Mouse (Mus musculus): ENCODE measurements around the gene Unc93b1. TPM values are rescaled to one million over a fixed set of nuclear protein-coding genes. Genes with fewer than 3 reads are reported as not detected.
A peak's percentile ranks its signal among the peaks of the same experiment; 100 is the strongest.

Gene Unc93b1
- polyA plus RNA-seq, 1 experiment from 2014 or later = 15.0 TPM

- WGBS = 64% methylated on average over 2 of the region's 2 CpGs
- H3K27me3 ChIP-seq = no peaks in the 10 kb centered on the region
- no peak for ATAC-seq (ENCODE audit: low FRiP score, low read depth)
Measured at GRCm38 (mm10) chr19:3975866-3976265, 40.9 kb downstream of the Unc93b1 start.

GRCm38 (mm10) chr19:3980309-3980708, 45.3 kb downstream of the Unc93b1 start:
- Histone ChIP-seq H3K27me3 (no peaks in the 10 kb centered on the region), H3K4me3 (no peak overlapping the region), H3K36me3 (no peaks in the 10 kb centered on the region), H3K4me2 (replicated peaks) (no peak overlapping the region), H3K9me3 (no peaks in the 10 kb centered on the region), H3K9ac (0 out of 2 replicates have a peak overlapping the region, but pooled peaks have one; percentile 21), H3K27ac (no peak overlapping the region), H3K4me1 (peaks cover 19% of the 10 kb centered on the region)
- ATAC-seq (ENCODE audit: low FRiP score, low read depth) = peak; percentile 50
- WGBS = 12% methylated on average over 4 of the region's 4 CpGs

More at GRCm38 (mm10) chr19:3975866-3976265, 40.9 kb downstream of the Unc93b1 start:
- H3K9me3 ChIP-seq = no peaks in the 10 kb centered on the region
- no peaks in the 10 kb centered on the region for H3K36me3 ChIP-seq
- H3K4me1 ChIP-seq = peaks cover 9% of the 10 kb centered on the region; the same call in 1 of the 2 replicates
- H3K27ac ChIP-seq = no peak overlapping the region
- no peak overlapping the region for H3K9ac ChIP-seq
- H3K4me3 ChIP-seq = no peak overlapping the region
- no peak overlapping the region for H3K4me2 ChIP-seq (replicated peaks)

DNA sequence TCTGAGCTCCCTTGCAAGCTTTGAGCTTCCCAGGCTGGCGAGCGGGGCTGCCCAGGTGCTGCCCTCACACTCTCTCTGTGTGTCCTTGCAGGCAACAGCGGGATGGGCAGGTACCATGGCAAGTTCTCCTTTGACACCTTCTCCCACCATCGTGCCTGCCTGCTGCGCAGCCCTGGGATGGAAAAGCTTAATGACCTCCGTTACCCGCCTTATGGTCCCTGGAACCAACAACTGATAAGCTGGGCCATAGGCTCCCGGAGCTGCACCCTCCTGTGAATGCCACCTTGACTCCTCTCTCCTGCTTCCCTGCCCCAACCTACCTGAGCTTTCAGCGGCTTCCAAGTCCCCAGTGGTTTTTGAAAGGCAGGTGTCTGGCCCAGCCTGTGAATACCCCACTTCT, 45.9 kb downstream of the Unc93b1 start:
- Histone ChIP-seq H3K27me3 (no peaks in the 10 kb centered on the region), H3K9me3 (no peaks in the 10 kb centered on the region), H3K4me1 (peaks cover 23% of the 10 kb centered on the region), H3K27ac (no peak overlapping the region), H3K9ac (no peak overlapping the region), H3K4me3 (no peak overlapping the region), H3K4me2 (replicated peaks) (no peak overlapping the region), H3K36me3 (no peaks in the 10 kb centered on the region)
- ATAC-seq (ENCODE audit: low FRiP score, low read depth) = no peak
- 67% methylated on average over 9 of the region's 9 CpGs for WGBS

- H3K4me2 ChIP-seq (replicated peaks) = no peak overlapping the region
- no peak overlapping the region for H3K4me3 ChIP-seq
- H3K9me3 ChIP-seq = no peaks in the 10 kb centered on the region
- H3K9ac ChIP-seq = no peak overlapping the region
- peaks cover 37% of the 10 kb centered on the region for H3K4me1 ChIP-seq
- no peaks in the 10 kb centered on the region for H3K36me3 ChIP-seq
- H3K27me3 ChIP-seq = no peaks in the 10 kb centered on the region
- no peak for ATAC-seq (ENCODE audit: low FRiP score, low read depth)
- WGBS = 45% methylated on average over 9 of the region's 9 CpGs
- H3K27ac ChIP-seq = peak overlapping the region; percentile 52; the same call in 1 of the 2 replicates
Measured at GRCm38 (mm10) chr19:3983527-3984200, 48.7 kb downstream of the Unc93b1 start.

GRCm38 (mm10) chr19:3985261-3985681, 50.3 kb downstream of the Unc93b1 start:
- no peak overlapping the region for H3K4me2 ChIP-seq (replicated peaks)
- H3K4me1 ChIP-seq = peaks cover 34% of the 10 kb centered on the region
- ATAC-seq (ENCODE audit: low FRiP score, low read depth) = no peak
- no peaks in the 10 kb centered on the region for H3K9me3 ChIP-seq
- peak overlapping the region; percentile 44; the same call in 1 of the 2 replicates for H3K27ac ChIP-seq
- H3K4me3 ChIP-seq = no peak overlapping the region
- WGBS = 41% methylated on average over 8 of the region's 8 CpGs
- no peak overlapping the region for H3K9ac ChIP-seq
- H3K36me3 ChIP-seq = no peaks in the 10 kb centered on the region
- no peaks in the 10 kb centered on the region for H3K27me3 ChIP-seq

DNA sequence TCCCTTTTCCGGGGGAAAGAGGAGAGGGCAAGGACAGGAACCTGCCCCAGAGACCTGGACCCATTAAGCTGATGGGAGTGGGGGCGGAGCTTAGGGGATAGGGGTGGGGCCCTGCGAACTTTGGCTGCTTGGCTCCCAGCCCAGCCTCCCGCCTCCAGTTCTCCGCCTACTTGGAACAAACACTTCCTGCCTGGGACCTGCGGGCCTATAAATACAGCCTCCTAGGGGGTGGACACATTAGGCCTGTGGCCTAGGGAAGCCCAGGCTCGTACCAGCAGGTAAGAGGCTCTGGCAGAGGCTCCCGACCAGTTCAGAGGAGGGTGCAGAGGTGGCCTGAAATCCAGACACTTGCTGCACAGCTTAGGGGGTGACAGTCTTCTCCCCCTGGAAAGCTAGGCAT, 51.3 kb downstream of the Unc93b1 start, which contains the start of gene Acy3:
Acy3 (plus strand) TSS at position 237 of the 400 bp plus-strand sequence.
- Histone ChIP-seq H3K9me3 (no peaks in the 10 kb centered on the region), H3K4me2 (replicated peaks) (peak within 1 kb of the TSS; percentile 41), H3K27ac (peak within 1 kb of the TSS; percentile 58; the same call in 1 of the 2 replicates), H3K36me3 (no peaks in the 10 kb centered on the region), H3K9ac (peak within 1 kb of the TSS; percentile 43; the same call in 1 of the 2 replicates), H3K4me1 (peaks cover 34% of the 10 kb centered on the region), H3K27me3 (no peaks in the 10 kb centered on the region), H3K4me3 (no peak within 1 kb of the TSS)
- 5% methylated on average over 8 of the region's 8 CpGs for WGBS
- ATAC-seq (ENCODE audit: low FRiP score, low read depth) = peak; percentile 68; the same call in 1 of the 2 replicates

GRCm38 (mm10) chr19:3988066-3988465, 53.1 kb downstream of the Unc93b1 start:
- ATAC-seq (ENCODE audit: low FRiP score, low read depth) = no peak
- H3K4me1 ChIP-seq = peaks cover 34% of the 10 kb centered on the region
- H3K9ac ChIP-seq = no peak overlapping the region
- 86% methylated on average over 14 of the region's 14 CpGs for WGBS
- no peaks in the 10 kb centered on the region for H3K36me3 ChIP-seq
- H3K27ac ChIP-seq = no peak overlapping the region
- no peaks in the 10 kb centered on the region for H3K9me3 ChIP-seq
- no peak overlapping the region for H3K4me2 ChIP-seq (replicated peaks)
- H3K4me3 ChIP-seq = no peak overlapping the region
- H3K27me3 ChIP-seq = no peaks in the 10 kb centered on the region

DNA sequence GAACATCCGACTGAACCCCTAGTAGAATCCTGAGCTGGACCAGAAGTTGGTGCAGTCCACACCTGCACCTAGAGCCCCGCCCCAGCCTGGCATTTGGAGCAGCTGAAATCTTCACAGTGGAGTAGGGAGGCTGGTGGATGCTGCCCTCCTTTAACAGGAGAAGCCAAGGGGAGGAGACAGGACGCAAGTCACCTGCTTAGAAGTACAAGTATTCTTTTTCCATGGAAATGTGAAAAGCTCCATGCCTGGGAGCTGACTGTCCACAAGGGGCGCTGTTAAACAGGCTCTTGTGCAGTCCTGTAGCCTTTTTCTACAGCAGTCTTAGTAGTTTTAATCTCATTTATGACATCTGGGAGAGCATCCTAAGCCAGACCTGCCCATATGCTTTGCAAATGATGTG, 53.8 kb downstream of the Unc93b1 start:
- H3K4me2 ChIP-seq (replicated peaks) = no peak overlapping the region
- H3K27ac ChIP-seq = no peak overlapping the region
- no peak overlapping the region for H3K4me3 ChIP-seq
- no peak for ATAC-seq (ENCODE audit: low FRiP score, low read depth)
- peaks cover 32% of the 10 kb centered on the region for H3K4me1 ChIP-seq
- no peaks in the 10 kb centered on the region for H3K36me3 ChIP-seq
- H3K9me3 ChIP-seq = no peaks in the 10 kb centered on the region
- H3K9ac ChIP-seq = no peak overlapping the region
- no peaks in the 10 kb centered on the region for H3K27me3 ChIP-seq
- 94% methylated on average over 4 of the region's 4 CpGs for WGBS

DNA sequence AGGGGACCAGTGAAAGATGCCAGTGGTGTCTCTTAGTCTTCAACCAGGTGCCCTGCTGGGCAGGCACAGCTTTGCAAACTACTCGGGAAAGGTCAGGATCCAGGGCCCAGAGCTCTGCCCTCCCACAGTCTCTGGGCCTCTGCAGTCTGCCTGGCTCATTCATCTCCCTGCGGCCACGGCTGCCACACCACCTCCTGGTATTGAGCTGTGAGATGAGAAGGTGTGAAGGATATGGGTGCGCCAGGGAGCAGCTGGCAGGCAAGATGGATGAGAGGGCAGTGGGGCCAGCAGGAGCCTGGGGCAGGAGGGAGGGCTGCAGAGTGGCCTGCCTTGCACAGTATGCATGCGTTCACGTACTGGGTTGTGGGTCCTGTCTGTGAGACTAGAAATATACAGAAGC, 55.8 kb downstream of the Unc93b1 start:
- Histone ChIP-seq H3K4me3 (no peak overlapping the region), H3K9ac (no peak overlapping the region), H3K9me3 (no peaks in the 10 kb centered on the region), H3K36me3 (no peaks in the 10 kb centered on the region), H3K4me2 (replicated peaks) (no peak overlapping the region), H3K4me1 (peaks cover 15% of the 10 kb centered on the region), H3K27me3 (no peaks in the 10 kb centered on the region), H3K27ac (no peak overlapping the region)
- 24% methylated on average over 6 of the region's 6 CpGs for WGBS
- no peak for ATAC-seq (ENCODE audit: low FRiP score, low read depth)

GRCm38 (mm10) chr19:3991562-3991961, 56.6 kb downstream of the Unc93b1 start:
- H3K9ac ChIP-seq = no peak overlapping the region
- H3K27me3 ChIP-seq = no peaks in the 10 kb centered on the region
- H3K27ac ChIP-seq = no peak overlapping the region
- peaks cover 7% of the 10 kb centered on the region for H3K4me1 ChIP-seq
- no peak for ATAC-seq (ENCODE audit: low FRiP score, low read depth)
- H3K4me3 ChIP-seq = no peak overlapping the region
- no peak overlapping the region for H3K4me2 ChIP-seq (replicated peaks)
- no peaks in the 10 kb centered on the region for H3K36me3 ChIP-seq
- WGBS = 93% methylated on average over 3 of the region's 3 CpGs
- H3K9me3 ChIP-seq = no peaks in the 10 kb centered on the region

- no peak overlapping the region for H3K27ac ChIP-seq
- WGBS = 88% methylated on average over 3 of the region's 3 CpGs
- H3K4me3 ChIP-seq = no peak overlapping the region
- no peaks in the 10 kb centered on the region for H3K27me3 ChIP-seq
- ATAC-seq (ENCODE audit: low FRiP score, low read depth) = no peak
- H3K36me3 ChIP-seq = no peaks in the 10 kb centered on the region
- H3K4me1 ChIP-seq = peaks cover 3% of the 10 kb centered on the region
- H3K9ac ChIP-seq = no peak overlapping the region
- H3K9me3 ChIP-seq = no peaks in the 10 kb centered on the region
- no peak overlapping the region for H3K4me2 ChIP-seq (replicated peaks)
Measured at GRCm38 (mm10) chr19:3991966-3992365, 57.0 kb downstream of the Unc93b1 start.

- H3K27ac ChIP-seq = no peak within 1 kb of the TSS
- WGBS = 42% methylated on average over 5 of the region's 5 CpGs
- no peaks in the 10 kb centered on the region for H3K36me3 ChIP-seq
- no peak for ATAC-seq (ENCODE audit: low FRiP score, low read depth)
- H3K27me3 ChIP-seq = no peaks in the 10 kb centered on the region
- no peak within 1 kb of the TSS for H3K4me2 ChIP-seq (replicated peaks)
- H3K4me3 ChIP-seq = no peak within 1 kb of the TSS
- H3K4me1 ChIP-seq = no peaks in the 10 kb centered on the region
- H3K9me3 ChIP-seq = no peaks in the 10 kb centered on the region
- H3K9ac ChIP-seq = no peak within 1 kb of the TSS
Measured at GRCm38 (mm10) chr19:3992416-3992815, 57.4 kb downstream of the Unc93b1 start, which contains the start of gene Tbx10. Gene Tbx10, plus strand, starts transcription at chr19:3992752.

GRCm38 (mm10) chr19:3994932-3995331, 59.9 kb downstream of the Unc93b1 start:
- no peak for ATAC-seq (ENCODE audit: low FRiP score, low read depth)
- Histone ChIP-seq H3K9me3 (no peaks in the 10 kb centered on the region), H3K9ac (no peak overlapping the region), H3K27me3 (no peaks in the 10 kb centered on the region), H3K4me1 (peaks cover 6% of the 10 kb centered on the region), H3K27ac (no peak overlapping the region), H3K4me2 (replicated peaks) (no peak overlapping the region), H3K4me3 (no peak overlapping the region), H3K36me3 (no peaks in the 10 kb centered on the region)
- 63% methylated on average over 6 of the region's 6 CpGs for WGBS
